Mouse (Mus musculus) lung, postnatal 25 days (tissue): Measurements from ENCODE around the gene Agfg2.
A peak's percentile ranks its signal among the peaks of the same experiment; 100 is the strongest.
"Not testable (repeated sequence)": the region's sequence is repeated elsewhere in the genome, so short reads cannot be mapped to it uniquely, and the experiment has no call there.

Experiments
- DNase-seq: peaks from one replicate; pipeline ENCODE4 v3.0.0; 2022; ENCODE audit warnings: low spot score

Agfg2 gene

GRCm38 (mm10) chr5:137645091-137645651 lies 39.4 kb downstream of the Agfg2 start:
- DNase-seq: peak; percentile 28

DNA sequence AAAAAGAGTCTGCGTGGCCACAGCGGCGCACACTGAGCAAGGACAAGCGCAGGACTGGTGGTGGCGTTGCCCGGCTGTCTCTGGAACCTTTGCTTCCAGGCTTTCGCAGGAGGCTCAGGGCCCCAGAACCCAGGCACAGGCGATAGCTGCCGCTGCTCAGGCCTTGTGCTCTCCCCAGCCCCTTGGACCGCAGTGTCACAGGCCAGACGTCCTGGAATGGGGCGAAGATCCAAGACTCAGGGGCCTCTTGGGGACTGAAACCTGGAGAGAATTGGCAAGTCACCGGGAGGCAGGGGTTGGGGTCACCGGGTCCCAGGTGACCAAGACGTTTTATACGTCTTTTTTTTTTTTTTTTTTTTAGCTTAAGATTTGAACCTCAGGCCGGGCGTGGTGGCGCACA lies 40.0 kb downstream of the Agfg2 start:
- no peak for DNase-seq

DNA sequence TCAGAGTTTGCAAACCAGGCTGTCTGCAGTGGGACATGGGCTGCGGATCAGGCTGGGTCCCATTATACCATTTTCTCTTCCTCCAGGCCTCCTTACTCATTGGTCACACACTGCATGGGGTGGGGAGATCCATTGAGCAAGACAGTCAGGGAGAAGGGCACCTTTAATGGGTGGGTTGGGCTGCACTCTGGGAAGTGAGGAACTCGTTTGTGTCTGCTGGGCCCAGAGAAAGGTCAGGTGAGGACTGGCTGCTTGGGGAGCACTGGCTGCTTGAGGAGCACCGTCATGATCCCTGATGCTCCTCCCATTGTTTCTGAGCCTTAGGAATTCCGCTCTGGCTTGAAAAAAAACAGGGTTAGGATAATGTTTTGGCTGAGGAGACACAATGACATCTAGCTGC lies 41.6 kb downstream of the Agfg2 start:
- DNase-seq: no peak

DNA sequence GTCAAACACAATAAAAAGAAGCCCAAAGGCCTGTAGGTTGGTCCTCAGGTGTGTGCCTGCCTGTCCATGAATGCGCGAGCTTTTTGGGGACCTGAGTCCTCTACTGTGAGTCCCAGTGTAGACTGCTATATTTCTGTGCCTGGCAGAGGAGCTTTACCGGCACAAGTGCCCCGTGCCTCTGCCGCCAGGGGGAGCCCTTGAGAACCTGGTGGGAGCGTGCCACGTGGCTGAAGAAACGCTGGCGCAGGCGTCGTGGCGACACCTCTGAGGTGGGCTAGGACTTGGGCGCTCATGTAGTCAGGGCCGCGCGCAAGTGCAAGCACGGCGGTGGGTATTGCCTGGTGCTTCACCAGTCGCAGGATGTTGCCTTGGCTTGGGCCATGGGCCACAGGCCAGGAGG lies 43.5 kb downstream of the Agfg2 start, which contains the start of gene Sap25:
Gene Sap25, plus strand, starts transcription at position 281 of the 400 bp plus-strand sequence.
- DNase-seq: no peak

GRCm38 (mm10) chr5:137639472-137639871 lies 45.1 kb downstream of the Agfg2 start:
- peak; percentile 60 for DNase-seq

DNA sequence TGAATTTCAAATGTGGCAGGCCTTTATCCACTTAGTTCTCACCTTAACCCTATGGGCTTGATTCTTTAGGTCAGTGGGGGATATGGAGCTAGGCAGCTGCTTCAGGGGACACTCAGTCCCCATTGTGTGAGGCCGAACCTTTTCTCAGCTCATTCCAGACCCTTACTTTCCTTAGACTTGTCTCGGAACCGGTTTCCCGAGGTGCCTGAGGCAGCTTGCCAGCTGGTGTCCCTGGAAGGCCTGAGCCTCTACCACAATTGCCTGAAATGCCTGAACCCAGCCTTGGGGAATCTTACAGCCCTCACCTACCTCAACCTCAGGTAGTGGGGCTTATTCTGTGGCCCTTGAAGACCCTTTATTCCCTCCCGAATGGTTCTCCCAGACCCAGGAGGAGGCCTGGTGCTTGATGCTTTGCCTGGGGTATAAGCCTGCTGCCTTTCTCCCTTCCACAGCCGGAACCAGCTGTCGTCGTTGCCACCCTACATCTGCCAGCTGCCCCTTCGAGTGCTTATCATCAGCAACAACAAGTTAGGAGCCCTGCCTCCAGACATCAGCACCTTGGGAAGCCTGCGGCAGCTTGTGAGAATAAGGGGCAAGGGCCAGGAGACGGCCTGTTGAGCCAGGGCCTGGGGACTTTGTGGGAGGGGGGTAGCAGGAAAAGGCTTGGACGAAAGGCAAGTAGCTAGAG lies 51.0 kb downstream of the Agfg2 start:
- DNase-seq: peak; percentile 75

DNA sequence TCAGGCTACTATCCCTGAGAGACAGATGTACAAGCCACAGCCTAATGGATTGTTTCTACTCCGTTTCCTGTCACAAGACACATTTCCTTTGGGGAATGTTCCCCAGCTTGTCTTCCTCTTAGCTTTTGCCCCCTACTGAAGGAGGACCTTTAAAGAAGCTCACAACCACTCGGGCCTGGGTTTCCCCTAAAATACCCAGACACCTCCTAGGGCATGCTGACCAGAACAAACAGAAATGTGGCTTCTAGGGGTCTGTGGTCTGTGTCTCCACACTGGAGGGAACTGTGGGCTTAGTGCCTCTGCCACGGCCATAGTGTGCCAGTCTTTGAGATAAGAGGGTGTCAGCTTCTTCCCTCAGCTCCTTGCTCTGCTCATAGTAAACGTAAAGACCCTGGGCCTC lies 52.9 kb downstream of the Agfg2 start:
- no peak for DNase-seq

DNA sequence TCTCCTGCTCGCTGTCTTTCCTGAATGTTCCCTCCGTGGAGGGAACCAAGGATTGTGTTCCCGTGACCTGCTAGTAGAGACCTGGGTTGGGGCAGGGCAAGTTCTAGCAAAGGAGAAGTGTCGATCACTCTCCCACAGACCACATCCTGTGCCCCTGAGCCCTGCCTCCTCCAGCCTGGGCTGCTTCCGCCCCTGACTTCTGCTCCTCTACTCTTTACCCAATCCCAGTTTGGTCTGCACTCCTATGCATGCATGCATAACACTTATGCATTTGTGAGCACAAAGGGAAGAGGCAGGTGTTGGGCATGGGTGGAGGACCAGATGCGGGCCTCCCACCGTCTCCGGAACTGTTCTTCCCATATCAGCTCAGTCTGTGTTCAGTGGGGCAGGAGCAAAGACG lies 53.4 kb downstream of the Agfg2 start:
- peak; percentile 79 for DNase-seq

DNA sequence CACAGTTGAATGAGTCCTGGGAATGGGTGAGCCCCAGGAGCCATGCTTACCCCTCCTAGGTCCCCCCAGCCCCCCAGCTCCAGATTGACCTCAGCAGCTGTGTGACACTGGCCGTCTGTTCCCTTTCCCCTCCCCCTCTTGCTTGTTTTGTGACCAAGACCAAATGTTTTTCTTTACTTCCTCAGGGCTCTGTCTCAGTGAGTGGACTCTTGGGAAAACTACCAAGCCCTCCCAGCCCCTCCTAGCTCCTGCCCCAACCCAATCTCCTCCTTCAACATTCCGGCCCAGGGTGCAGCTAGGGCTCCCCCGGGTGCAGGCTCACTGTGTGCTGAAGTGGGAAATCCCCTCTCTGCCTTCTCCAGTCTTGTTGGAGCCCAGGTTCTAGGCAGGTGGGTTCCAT lies 53.9 kb downstream of the Agfg2 start:
- DNase-seq: peak; percentile 74

DNA sequence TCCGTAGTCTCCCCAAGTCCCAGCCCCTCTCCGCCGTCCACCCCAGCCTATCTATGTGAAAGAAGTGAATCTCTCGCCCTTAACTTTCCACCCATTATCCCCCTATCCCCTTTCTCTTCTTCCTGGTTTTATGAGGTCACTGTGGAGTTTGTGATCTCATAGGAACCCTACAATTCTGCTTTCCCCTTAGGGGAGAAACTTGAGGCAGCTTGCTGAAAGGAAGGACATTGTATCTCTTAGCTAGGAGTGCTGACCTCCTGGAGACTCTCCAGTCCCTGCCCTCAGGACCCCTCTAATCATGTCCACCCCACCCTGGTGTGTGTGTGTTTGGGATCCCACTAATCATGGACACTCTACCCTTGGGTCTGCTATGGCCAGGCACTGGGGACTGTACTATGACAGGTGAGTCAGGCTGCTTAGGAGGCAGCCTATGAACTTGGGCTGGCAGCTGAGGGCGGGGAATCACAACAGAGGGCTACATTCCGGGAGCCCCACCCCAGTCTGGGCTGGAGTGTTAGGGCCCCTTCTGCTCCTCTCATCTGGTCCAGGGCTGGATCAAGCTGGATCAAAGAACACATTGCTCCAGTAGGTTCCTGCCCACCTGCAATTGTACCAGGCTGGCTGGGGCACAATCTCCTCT lies 54.5 kb downstream of the Agfg2 start:
- DNase-seq: peak; percentile 72

GRCm38 (mm10) chr5:137629306-137629721 lies 55.2 kb downstream of the Agfg2 start:
- DNase-seq: peak; percentile 70

DNA sequence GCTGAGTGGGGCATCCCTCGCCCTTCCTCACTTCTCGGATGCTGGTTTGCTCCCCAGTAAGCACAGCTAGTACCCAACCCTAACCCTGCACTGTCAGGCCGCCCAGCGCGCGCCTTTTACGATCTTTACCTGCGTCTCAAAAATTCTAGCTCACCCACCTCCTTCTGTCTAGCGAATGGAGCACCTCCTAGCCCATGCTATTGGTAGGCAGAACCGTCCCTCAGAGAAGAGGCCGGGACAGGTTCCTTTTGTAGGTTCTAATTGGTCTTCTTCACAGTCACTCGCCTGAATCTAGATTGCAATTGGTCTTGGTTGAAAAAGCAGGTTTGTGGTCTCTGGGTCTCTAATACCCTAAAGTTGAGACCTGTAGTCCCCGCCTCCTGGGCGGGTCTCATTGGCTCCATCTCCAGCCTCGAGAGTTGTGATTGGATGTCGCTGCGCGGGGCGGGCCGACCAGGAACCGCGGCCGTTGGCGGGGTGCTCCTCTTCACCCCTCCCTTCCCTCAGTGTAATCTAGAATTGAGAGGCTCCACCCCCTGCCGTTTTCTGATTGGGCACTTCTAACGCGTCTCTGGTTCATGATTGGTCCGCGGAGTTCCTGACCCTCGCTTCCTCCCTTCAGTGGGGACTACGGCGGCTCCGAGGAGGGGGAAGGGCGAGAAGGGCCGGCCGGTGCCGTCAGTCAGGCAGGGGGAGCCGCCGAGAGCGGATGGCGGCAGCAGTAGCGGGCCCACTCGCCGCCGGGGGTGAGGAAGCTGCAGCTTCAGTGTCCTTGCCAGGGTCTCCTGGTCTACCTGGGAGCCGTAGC lies 55.8 kb downstream of the Agfg2 start, which contains the start of the genes Fbxo24, Lrch4 and Gm20605:
Gene Fbxo24, minus strand, starts transcription at position 505 of the 808 bp plus-strand sequence.
Gene Lrch4, plus strand, starts transcription at position 624 of the 808 bp plus-strand sequence.
Gene Gm20605, plus strand, starts transcription at position 678 of the 808 bp plus-strand sequence.
- peak; percentile 100 for DNase-seq

DNA sequence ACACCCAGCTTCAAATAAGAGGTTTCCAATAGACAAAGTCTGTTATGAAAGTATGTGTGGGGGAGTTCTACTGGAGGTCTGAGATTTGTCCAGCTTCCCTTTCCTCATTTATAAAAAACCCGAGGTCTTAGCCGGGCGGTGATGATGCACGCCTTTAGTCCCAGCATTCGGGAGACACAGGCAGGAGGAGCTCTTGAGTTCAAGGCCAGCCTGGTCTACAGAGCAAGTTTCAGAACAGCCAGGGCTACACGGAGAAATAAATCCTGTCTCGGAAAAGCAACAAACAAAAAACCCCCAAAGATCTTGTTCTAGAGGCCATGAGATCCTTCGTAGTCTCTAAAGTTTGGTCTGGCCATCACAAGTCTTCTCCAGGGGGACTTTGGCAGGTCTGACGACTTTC lies 56.5 kb downstream of the Agfg2 start:
- DNase-seq: no peak

- no peak for DNase-seq
These were observed 60.5 kb downstream of the Agfg2 start for GRCm38 (mm10) chr5:137623937-137624530.

DNA sequence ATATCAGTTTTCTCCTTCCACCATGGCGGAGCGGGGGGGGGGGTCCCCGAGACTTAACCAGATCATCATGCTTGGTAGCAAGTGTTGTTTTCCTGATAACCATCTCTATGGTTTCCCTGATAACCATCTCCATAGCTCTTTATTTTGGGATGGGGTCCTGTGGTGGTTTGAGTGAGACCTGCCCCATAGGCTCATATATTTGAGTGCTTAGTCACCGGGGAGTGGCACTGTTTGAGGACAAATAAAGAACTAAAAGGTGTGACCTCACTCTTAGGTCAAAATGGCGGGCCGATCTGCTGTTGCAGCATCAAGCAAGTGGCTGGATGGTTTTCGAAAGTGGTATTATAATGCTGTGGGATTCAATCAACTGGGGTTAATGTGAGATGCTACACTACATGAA lies 69.2 kb downstream of the Agfg2 start:
- DNase-seq: no peak

GRCm38 (mm10) chr5:137614921-137615320 lies 69.6 kb downstream of the Agfg2 start:
- DNase-seq: not testable (repeated sequence)

DNA sequence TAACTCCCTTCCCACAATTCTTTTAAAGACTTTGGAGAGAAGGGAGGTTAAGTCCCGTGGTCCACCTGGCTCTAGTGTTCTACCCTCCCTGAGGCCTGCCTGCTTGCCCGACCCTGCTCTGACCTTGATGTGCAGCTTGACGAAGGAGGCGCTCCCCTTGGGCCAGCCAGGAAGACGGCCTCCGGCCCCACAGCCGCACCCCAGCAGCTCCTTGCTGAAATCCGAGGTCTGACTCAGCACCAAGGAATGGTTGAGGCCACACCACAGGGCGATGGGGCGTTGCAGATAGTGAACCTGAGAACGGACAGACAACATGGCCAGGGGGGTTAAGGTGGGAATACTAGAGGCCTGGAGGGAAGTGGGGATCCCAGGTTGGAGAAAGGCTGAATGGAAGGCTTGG lies 71.0 kb downstream of the Agfg2 start, which contains the start of gene Pcolce:
Gene Pcolce, minus strand, starts transcription at position 235 of the 400 bp plus-strand sequence.
- peak; percentile 52 for DNase-seq

GRCm38 (mm10) chr5:137613076-137613475 lies 71.5 kb downstream of the Agfg2 start:
- peak; percentile 33 for DNase-seq

DNA sequence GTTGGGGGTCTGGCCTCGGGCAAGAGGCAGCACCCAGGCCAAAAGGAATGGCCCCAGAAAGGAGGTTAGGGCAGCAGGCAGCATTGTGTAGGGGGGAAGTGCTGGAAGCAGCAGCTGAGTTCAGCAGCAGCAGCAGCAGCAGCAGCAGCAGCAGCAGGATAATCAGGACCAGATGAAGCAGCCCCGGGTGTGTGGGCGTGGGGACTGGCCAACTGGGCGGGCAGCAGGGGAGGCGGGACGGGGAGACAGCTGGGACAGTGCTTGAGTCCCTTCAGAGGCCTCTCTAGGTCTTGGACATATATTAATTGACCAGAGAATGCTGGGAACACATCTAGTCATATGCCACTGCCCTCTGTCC lies 73.3 kb downstream of the Agfg2 start:
- DNase-seq: peak; percentile 53

DNA sequence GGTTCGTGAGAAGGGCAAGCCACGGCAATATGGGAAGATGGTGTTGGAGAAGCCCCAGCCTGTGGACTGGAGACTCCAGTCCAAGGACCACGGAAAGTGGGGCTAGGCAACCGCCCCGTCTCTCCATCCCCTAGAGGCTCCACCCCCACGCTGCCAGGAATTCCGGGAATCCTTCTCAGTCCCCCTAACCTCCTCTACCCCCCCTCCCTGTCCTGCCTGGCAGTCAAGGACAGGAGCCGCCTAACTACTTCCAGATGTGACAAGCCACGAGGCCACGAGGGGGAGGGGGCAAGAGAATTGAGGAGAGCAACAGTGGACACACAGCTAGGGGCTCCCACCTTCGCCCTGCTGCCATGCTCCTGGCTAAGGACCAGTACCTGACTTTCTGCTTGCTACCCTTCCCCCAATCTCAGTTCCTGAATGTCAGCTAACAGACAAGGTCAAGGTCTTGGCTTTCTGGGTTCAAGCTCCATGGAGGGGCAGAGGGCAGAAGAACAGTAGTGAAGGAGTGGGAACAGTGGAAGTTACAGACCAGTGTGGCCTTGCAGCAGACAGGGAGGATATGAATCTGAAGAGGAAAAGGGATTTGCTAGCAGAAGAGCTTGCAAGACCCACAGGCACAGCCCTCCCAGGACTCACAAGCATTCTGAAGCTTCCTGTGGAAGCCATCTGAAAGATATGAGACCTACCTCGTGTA lies 73.8 kb downstream of the Agfg2 start:
- DNase-seq: peak; percentile 78

- DNase-seq: no peak
These were observed 74.5 kb downstream of the Agfg2 start for GRCm38 (mm10) chr5:137610056-137610455.
